In the genomic region with DNA sequence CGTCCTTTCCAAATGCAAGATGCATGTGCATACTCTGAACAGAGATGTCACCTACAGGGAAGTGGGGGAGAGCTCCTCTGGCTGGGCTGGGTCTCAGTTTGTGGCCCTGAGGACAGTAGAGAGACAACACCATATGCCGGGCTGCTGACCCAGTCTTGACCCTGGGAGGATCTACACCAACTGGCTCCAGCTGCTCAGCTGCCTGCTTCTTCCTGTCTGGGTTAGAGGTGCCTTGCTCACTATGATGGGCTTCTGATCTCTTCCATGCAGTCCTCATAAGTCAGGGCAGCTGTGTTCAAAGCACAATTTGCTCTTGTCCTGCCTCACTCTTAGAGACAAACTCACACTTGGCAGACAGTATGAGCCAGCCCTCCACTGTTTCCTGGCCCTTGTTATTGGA, we compare ENCODE assay signal across 24 mouse cellular contexts. TPM values are rescaled to one million over a fixed set of nuclear protein-coding genes. Genes with fewer than 3 reads are reported as not detected.
DNase-seq lines count a peak whose midpoint lies in the region; ATAC-seq and TF ChIP-seq lines count a peak whose summit lies in the region.
"Had no signal": no experiment of that assay in that cellular context is flagged by ENCODE, and none has a peak within 500 bp of the region (broad histone marks: within the 10 kb centered on the region; RNA-seq: fewer than 3 reads in every experiment).

No protein-coding gene starts in this region.

- H3K27me3 ChIP-seq in kidney, embryonic 15.5 days, result 0 out of 2 replicates have a peak, but pooled peaks cover 6% of the 10 kb centered on the region
- no peaks in the 10 kb centered on the region for H3K27me3 ChIP-seq in kidney, adult 2 months (replicated peaks; ENCODE audit: control insufficient read depth, insufficient read depth, low read length)
- H3K27me3 ChIP-seq in lung, postnatal 0 days (replicated peaks; ENCODE audit: insufficient read depth, low read length), result no peaks in the 10 kb centered on the region
- H3K27me3 ChIP-seq in stomach, postnatal 0 days (ENCODE audit: control insufficient read depth, insufficient read depth, low read length), result no peaks in the 10 kb centered on the region
- H3K27me3 ChIP-seq: lung, embryonic 15.5 days; midbrain, embryonic 13.5 days had no signal

- TF ChIP-seq EP300 in lung, postnatal 0 days (IDR thresholded peaks at IDR 0.05), result no peak
- no peak for TF ChIP-seq EP300 in stomach, postnatal 0 days (optimal IDR thresholded peaks at IDR 0.05)

- no peak for DNase-seq in kidney, adult 2 months
- no peak for DNase-seq in lung, postnatal 0 days (ENCODE audit: low spot score)
- DNase-seq in lung, postnatal 36 days, result no peak
- DNase-seq in embryo, embryonic 11 days, result peak; percentile 12
- DNase-seq in stomach, postnatal 0 days (ENCODE audit: low spot score), result no peak
- DNase-seq: adrenal gland, postnatal 10 days; cerebellum, adult 2 months; gastrocnemius, postnatal 10 days; heart, postnatal 14 days; right cerebral cortex, postnatal 14 days had no signal

- no peak for TF ChIP-seq POLR2A in kidney, adult 2 months (IDR thresholded peaks at IDR 0.05; ENCODE audit: low read depth, low read length)

- peak; percentile 46; the same call in 1 of the 2 replicates for ATAC-seq in kidney, embryonic 15.5 days (replicated peaks; ENCODE audit: low FRiP score)
- ATAC-seq in lung, postnatal 0 days, result peak; percentile 40; the same call in 1 of the 2 replicates
- 0 out of 2 replicates have a peak, but pooled peaks have one; percentile 40 for ATAC-seq in stomach, postnatal 0 days (ENCODE audit: low FRiP score, low TSS enrichment)
- ATAC-seq in megakaryocyte progenitor cell, adult 5-6 weeks (replicated peaks; ENCODE audit: poor library complexity), result no peak
- ATAC-seq: forebrain, embryonic 16.5 days; midbrain, embryonic 13.5 days had no signal

- no peaks in the 10 kb centered on the region for H3K4me1 ChIP-seq in kidney, embryonic 15.5 days
- no peaks in the 10 kb centered on the region for H3K4me1 ChIP-seq in kidney, adult 2 months (ENCODE audit: control insufficient read depth, insufficient read depth, low read length)
- no peaks in the 10 kb centered on the region for H3K4me1 ChIP-seq in lung, postnatal 0 days (ENCODE audit: insufficient read depth, low read depth, low read length)
- no peaks in the 10 kb centered on the region for H3K4me1 ChIP-seq in stomach, postnatal 0 days (replicated peaks; ENCODE audit: control insufficient read depth, insufficient read depth)
- H3K4me1 ChIP-seq: hindbrain, embryonic 15.5 days; limb, embryonic 12.5 days; lung, embryonic 15.5 days; midbrain, embryonic 13.5 days had no signal

- H3K4me2 ChIP-seq in kidney, embryonic 15.5 days, result no peak overlapping the region
- no peak overlapping the region for H3K4me2 ChIP-seq in lung, postnatal 0 days (replicated peaks; ENCODE audit: low read depth, low read length)
- H3K4me2 ChIP-seq in stomach, postnatal 0 days (replicated peaks; ENCODE audit: low read depth), result no peak overlapping the region
- H3K4me2 ChIP-seq: hindbrain, embryonic 15.5 days; limb, embryonic 12.5 days; lung, embryonic 15.5 days; midbrain, embryonic 13.5 days had no signal

- no peak overlapping the region for H3K27ac ChIP-seq in kidney, embryonic 15.5 days
- no peak overlapping the region for H3K27ac ChIP-seq in kidney, adult 2 months (ENCODE audit: insufficient read depth, low read depth, low read length)
- H3K27ac ChIP-seq in lung, postnatal 0 days (ENCODE audit: low read length), result no peak overlapping the region
- no peak overlapping the region for H3K27ac ChIP-seq in stomach, postnatal 0 days (replicated peaks)
- H3K27ac ChIP-seq: hindbrain, embryonic 15.5 days; left cerebral cortex, adult 2 months; limb, embryonic 12.5 days; lung, embryonic 15.5 days; midbrain, embryonic 13.5 days had no signal

- 15% methylated on average over 2 of the region's 2 CpGs for WGBS in kidney, embryonic 15.5 days
- 17% methylated on average over 2 of the region's 2 CpGs for WGBS in kidney, adult 2 months
- 47% methylated on average over 2 of the region's 2 CpGs for WGBS in lung, postnatal 0 days
- WGBS in stomach, postnatal 0 days, result 32% methylated on average over 2 of the region's 2 CpGs

- H3K9me3 ChIP-seq in kidney, embryonic 15.5 days (replicated peaks), result no peaks in the 10 kb centered on the region
- H3K9me3 ChIP-seq in lung, postnatal 0 days (ENCODE audit: low read length), result no peaks in the 10 kb centered on the region
- no peaks in the 10 kb centered on the region for H3K9me3 ChIP-seq in stomach, postnatal 0 days (ENCODE audit: control insufficient read depth, low read length)
- H3K9me3 ChIP-seq: hindbrain, embryonic 15.5 days; limb, embryonic 12.5 days; lung, embryonic 15.5 days; midbrain, embryonic 13.5 days had no signal

- TF ChIP-seq CTCF in kidney, adult 2 months (conservative IDR thresholded peaks at IDR 0.05; ENCODE audit: insufficient read depth, insufficient read length, low read depth, low read length), result no peak
- TF ChIP-seq CTCF in lung, postnatal 0 days (IDR thresholded peaks at IDR 0.05), result no peak
- no peak for TF ChIP-seq CTCF in stomach, postnatal 0 days (IDR thresholded peaks at IDR 0.05; ENCODE audit: low read depth)

- H3K36me3 ChIP-seq in kidney, embryonic 15.5 days, result no peaks in the 10 kb centered on the region
- no peaks in the 10 kb centered on the region for H3K36me3 ChIP-seq in kidney, adult 2 months (ENCODE audit: control insufficient read depth, insufficient read depth, low read length)
- H3K36me3 ChIP-seq in lung, postnatal 0 days (ENCODE audit: insufficient read depth, low read length), result no peaks in the 10 kb centered on the region
- no peaks in the 10 kb centered on the region for H3K36me3 ChIP-seq in stomach, postnatal 0 days (ENCODE audit: control insufficient read depth, insufficient read depth, low read length)
- H3K36me3 ChIP-seq: G1E; hindbrain, embryonic 15.5 days; limb, embryonic 12.5 days; lung, embryonic 15.5 days; midbrain, embryonic 13.5 days had no signal

- H3K9ac ChIP-seq in kidney, embryonic 15.5 days, result no peak overlapping the region
- H3K9ac ChIP-seq in lung, postnatal 0 days (replicated peaks; ENCODE audit: low read depth), result no peak overlapping the region
- no peak overlapping the region for H3K9ac ChIP-seq in stomach, postnatal 0 days (ENCODE audit: low read length)
- H3K9ac ChIP-seq: hindbrain, embryonic 15.5 days; limb, embryonic 12.5 days; lung, embryonic 15.5 days; midbrain, embryonic 13.5 days had no signal

- H3K4me3 ChIP-seq in kidney, embryonic 15.5 days (replicated peaks), result no peak overlapping the region
- no peak overlapping the region for H3K4me3 ChIP-seq in kidney, adult 2 months (ENCODE audit: insufficient read depth, low read depth, low read length)
- H3K4me3 ChIP-seq in lung, postnatal 0 days (ENCODE audit: low read depth, low read length), result no peak overlapping the region
- H3K4me3 ChIP-seq in stomach, postnatal 0 days (ENCODE audit: low read depth, low read length), result no peak overlapping the region
- H3K4me3 ChIP-seq: erythroblast, embryonic 14.5 days; hindbrain, embryonic 15.5 days; left cerebral cortex, adult 2 months; limb, embryonic 12.5 days; lung, embryonic 15.5 days; midbrain, embryonic 13.5 days had no signal

RNA-seq across cellular contexts. Expression of a gene that starts 28.3 kb away (rescaled TPM):
- polyA plus RNA-seq in kidney, embryonic 15.5 days (2015; fragmentation: Nextera tagmentation; extraction: Ambion mirVana), result not detected in 2 replicates
- polyA plus RNA-seq in kidney, adult 2 months (2012; rRNA removed), result not detected in 2 replicates
- not detected in 2 replicates for polyA plus RNA-seq in lung, postnatal 0 days (2015; fragmentation: Nextera tagmentation; extraction: Ambion mirVana)
- polyA plus RNA-seq in stomach, postnatal 0 days (2015; fragmentation: Nextera tagmentation; extraction: Ambion mirVana), result not detected in 2 replicates
- total RNA-seq in megakaryocyte progenitor cell, adult 5-6 weeks (2015), result not detected in 2 replicates
- not detected in 2 replicates for total RNA-seq in megakaryocyte progenitor cell, adult 5-6 weeks (2017)
- total RNA-seq: adrenal gland, postnatal 10 days; common myeloid progenitor, adult 5-6 weeks; G1E; gastrocnemius, postnatal 10 days; heart, adult 8-10 months; heart, postnatal 14 days; layer of hippocampus, adult 8-10 months; left cerebral cortex, adult 2 months had no signal
- polyA plus RNA-seq: C2C12; cerebellum, adult 2 months; erythroblast, embryonic 14.5 days; forebrain, embryonic 16.5 days; G1E; hindbrain, embryonic 15.5 days; limb, embryonic 12.5 days; lung, embryonic 15.5 days; midbrain, embryonic 13.5 days had no signal
